Mouse (Mus musculus): ENCODE results near the gene Gtf2ird1. TPM values are rescaled to one million over a fixed set of nuclear protein-coding genes. Genes with fewer than 3 reads are reported as not detected.

Gene Gtf2ird1
- polyA plus RNA-seq, 1 experiment from 2014 or later: 48.2 TPM

DNA sequence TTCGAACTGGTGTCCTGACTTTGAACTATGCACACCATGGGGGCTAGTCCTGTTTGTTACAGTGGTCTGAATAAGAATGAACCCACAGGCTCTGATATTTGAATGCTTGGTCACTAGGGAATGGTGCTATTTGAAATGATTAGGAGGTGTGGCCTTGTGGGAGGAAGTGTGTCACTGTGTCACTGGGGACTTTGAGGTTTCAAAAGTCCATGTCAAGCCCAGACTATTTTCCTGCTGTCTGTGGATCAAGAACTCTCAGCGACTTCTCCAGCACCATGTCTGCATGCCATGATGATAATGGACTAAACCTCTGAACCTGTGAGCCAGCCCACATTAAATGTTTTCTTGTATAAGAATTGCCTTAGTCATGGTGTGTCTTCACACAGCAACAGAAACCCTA lies 44.2 kb downstream of the Gtf2ird1 start:
- no peak overlapping the region for H3K4me3 ChIP-seq (ENCODE audit: low read length)
- peak overlapping the region; percentile 61 for H3K27ac ChIP-seq (ENCODE audit: low read length)
- H3K4me2 ChIP-seq (ENCODE audit: low read depth, low read length): no peak overlapping the region
- no peak for ATAC-seq (replicated peaks; ENCODE audit: extremely low read depth, insufficient read depth, low FRiP score)
- H3K9ac ChIP-seq (ENCODE audit: low read length): no peak overlapping the region
- peaks cover 38% of the 10 kb centered on the region for H3K36me3 ChIP-seq (ENCODE audit: control insufficient read depth, insufficient read depth)
- H3K27me3 ChIP-seq (ENCODE audit: control insufficient read depth, insufficient read depth, low read length): no peaks in the 10 kb centered on the region
- H3K9me3 ChIP-seq (replicated peaks; ENCODE audit: control insufficient read depth, low read length): peaks cover under 1% of the 10 kb centered on the region; the same call in 1 of the 2 replicates
- peaks cover 13% of the 10 kb centered on the region for H3K4me1 ChIP-seq (ENCODE audit: control insufficient read depth, insufficient read depth, low read length)
- 71% methylated on average over 2 of the region's 2 CpGs for WGBS

DNA sequence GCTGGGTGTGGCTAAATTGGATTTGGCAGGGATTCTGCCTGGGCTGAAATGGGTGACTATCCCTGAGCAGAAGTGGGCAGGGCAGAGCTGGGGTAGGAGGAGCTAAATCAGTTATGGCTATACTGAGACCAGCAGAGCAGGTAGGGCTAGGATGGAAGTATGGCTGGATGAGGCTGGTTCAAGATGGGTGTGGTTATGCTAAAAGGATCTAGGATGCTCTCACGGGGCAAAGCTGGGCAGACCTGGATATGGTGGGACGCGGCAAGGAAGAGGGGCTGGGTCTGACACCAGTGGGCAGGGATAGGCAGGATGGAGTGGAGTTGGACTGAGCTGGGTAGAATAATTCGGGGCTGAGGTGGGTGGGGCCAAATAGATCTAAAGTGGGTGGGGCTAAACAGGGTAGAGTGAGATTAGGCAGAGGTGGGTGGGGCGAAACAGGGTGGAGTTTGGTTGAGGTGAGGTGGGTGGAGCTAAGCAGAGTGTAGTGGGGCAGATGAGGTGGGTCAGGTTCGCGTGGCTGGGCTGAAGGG lies 46.1 kb downstream of the Gtf2ird1 start:
- ATAC-seq (replicated peaks; ENCODE audit: extremely low read depth, insufficient read depth, low FRiP score): no peak
- Histone ChIP-seq H3K27ac (ENCODE audit: low read length) (no peak overlapping the region), H3K36me3 (ENCODE audit: control insufficient read depth, insufficient read depth) (peaks cover 50% of the 10 kb centered on the region), H3K4me3 (ENCODE audit: low read length) (no peak overlapping the region), H3K4me2 (ENCODE audit: low read depth, low read length) (no peak overlapping the region), H3K4me1 (ENCODE audit: control insufficient read depth, insufficient read depth, low read length) (peaks cover 13% of the 10 kb centered on the region), H3K9ac (ENCODE audit: low read length) (no peak overlapping the region), H3K27me3 (ENCODE audit: control insufficient read depth, insufficient read depth, low read length) (no peaks in the 10 kb centered on the region), H3K9me3 (replicated peaks; ENCODE audit: control insufficient read depth, low read length) (0 out of 2 replicates have a peak, but pooled peaks cover 2% of the 10 kb centered on the region)
- WGBS: 90% methylated on average over 7 of the region's 7 CpGs

DNA sequence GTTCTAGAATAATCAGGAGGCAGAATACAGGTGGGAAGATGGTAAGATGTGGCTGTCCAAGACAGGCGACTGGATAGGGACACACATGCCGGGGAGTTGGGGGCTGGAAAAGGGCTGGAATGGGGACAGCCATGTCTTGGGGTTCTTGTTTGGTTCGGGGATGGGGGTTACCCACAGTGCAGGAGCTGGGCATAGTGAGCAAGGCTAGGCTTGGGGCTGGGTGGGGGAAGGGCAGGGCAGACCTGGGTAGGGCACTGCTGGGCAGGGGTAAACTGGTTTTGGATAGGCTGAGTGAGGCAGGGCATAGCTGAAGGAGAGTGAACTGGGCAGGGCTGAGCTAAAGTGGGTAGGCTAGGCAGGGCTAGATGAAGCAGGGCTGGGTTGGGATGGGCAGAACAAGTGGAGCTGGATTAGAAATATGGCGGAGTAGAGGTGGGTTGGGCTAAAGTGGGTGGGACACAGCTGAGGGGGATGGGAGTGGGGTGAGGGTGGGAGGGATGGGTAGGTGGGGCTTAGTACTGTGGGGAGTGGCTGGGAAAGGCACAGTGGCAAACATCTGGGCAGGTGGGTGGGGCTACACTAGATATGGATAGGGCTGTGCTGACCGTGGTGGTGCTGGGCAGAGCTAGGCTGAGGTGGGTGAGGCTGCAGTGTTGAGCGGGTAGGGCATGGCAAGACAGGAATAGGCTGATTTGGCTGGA lies 46.8 kb downstream of the Gtf2ird1 start:
- no peaks in the 10 kb centered on the region for H3K27me3 ChIP-seq (ENCODE audit: control insufficient read depth, insufficient read depth, low read length)
- no peak overlapping the region for H3K4me3 ChIP-seq (ENCODE audit: low read length)
- WGBS: 94% methylated on average over 6 of the region's 6 CpGs
- H3K36me3 ChIP-seq (ENCODE audit: control insufficient read depth, insufficient read depth): peaks cover 52% of the 10 kb centered on the region
- no peak for ATAC-seq (replicated peaks; ENCODE audit: extremely low read depth, insufficient read depth, low FRiP score)
- H3K4me1 ChIP-seq (ENCODE audit: control insufficient read depth, insufficient read depth, low read length): peaks cover 13% of the 10 kb centered on the region
- no peak overlapping the region for H3K27ac ChIP-seq (ENCODE audit: low read length)
- 0 out of 2 replicates have a peak, but pooled peaks cover 2% of the 10 kb centered on the region for H3K9me3 ChIP-seq (replicated peaks; ENCODE audit: control insufficient read depth, low read length)
- no peak overlapping the region for H3K4me2 ChIP-seq (ENCODE audit: low read depth, low read length)
- H3K9ac ChIP-seq (ENCODE audit: low read length): no peak overlapping the region

DNA sequence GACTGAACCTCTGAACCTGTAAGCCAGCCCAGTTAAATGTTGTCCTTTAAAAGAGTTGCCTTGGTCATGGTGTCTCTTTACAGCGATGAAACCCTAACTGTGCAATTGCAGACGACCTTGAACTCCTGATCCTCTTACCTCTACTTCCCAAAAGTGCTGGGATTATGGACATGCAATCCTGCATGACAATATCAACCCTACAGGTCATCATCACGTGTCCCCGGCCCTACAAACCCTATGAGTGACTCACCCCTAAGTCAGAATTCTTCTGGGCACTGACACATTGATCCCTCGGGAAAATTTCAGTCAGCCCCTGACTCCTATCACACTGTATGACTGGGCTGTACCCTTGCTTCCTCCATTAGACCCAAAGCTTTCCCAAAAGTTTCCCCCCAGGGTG lies 48.4 kb downstream of the Gtf2ird1 start:
- H3K4me2 ChIP-seq (ENCODE audit: low read depth, low read length): no peak overlapping the region

DNA sequence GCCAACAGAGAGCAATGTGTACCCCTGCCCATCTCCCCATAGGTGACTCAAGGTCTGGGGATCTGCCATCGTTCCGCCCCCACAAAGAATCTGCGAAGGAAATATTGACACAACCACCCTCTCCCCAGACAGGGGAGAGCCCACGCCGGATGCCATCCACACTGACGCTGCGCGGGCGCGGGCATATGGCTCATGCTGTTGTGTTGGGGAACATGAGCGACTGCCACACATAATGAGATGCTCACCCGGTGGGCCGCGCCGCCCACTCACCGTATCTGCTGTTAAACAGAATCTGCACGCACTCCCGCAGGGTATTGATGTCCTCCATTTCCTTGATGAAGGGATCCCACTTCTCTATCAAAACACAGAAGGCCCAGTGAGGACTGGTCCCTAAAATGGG lies 54.7 kb downstream of the Gtf2ird1 start:
- H3K36me3 ChIP-seq (ENCODE audit: control insufficient read depth, insufficient read depth): peaks cover 57% of the 10 kb centered on the region
- H3K4me2 ChIP-seq (ENCODE audit: low read depth, low read length): no peak overlapping the region
- H3K4me1 ChIP-seq (ENCODE audit: control insufficient read depth, insufficient read depth, low read length): peaks cover 9% of the 10 kb centered on the region
- H3K9me3 ChIP-seq (replicated peaks; ENCODE audit: control insufficient read depth, low read length): 0 out of 2 replicates have a peak, but pooled peaks cover 2% of the 10 kb centered on the region
- no peak overlapping the region for H3K9ac ChIP-seq (ENCODE audit: low read length)
- H3K27me3 ChIP-seq (ENCODE audit: control insufficient read depth, insufficient read depth, low read length): no peaks in the 10 kb centered on the region
- WGBS: 94% methylated on average over 18 of the region's 18 CpGs
- H3K27ac ChIP-seq (ENCODE audit: low read length): no peak overlapping the region
- no peak overlapping the region for H3K4me3 ChIP-seq (ENCODE audit: low read length)
- ATAC-seq (replicated peaks; ENCODE audit: extremely low read depth, insufficient read depth, low FRiP score): no peak

More for the DNA sequence above, 48.4 kb downstream of the Gtf2ird1 start:
- Histone ChIP-seq H3K27ac (ENCODE audit: low read length) (no peak overlapping the region), H3K4me1 (ENCODE audit: control insufficient read depth, insufficient read depth, low read length) (peaks cover 17% of the 10 kb centered on the region), H3K9ac (ENCODE audit: low read length) (no peak overlapping the region), H3K36me3 (ENCODE audit: control insufficient read depth, insufficient read depth) (peaks cover 65% of the 10 kb centered on the region), H3K4me3 (ENCODE audit: low read length) (no peak overlapping the region), H3K9me3 (replicated peaks; ENCODE audit: control insufficient read depth, low read length) (0 out of 2 replicates have a peak, but pooled peaks cover 2% of the 10 kb centered on the region), H3K27me3 (ENCODE audit: control insufficient read depth, insufficient read depth, low read length) (no peaks in the 10 kb centered on the region)
- ATAC-seq (replicated peaks; ENCODE audit: extremely low read depth, insufficient read depth, low FRiP score): no peak
- 86% methylated on average over 5 of the region's 5 CpGs for WGBS

DNA sequence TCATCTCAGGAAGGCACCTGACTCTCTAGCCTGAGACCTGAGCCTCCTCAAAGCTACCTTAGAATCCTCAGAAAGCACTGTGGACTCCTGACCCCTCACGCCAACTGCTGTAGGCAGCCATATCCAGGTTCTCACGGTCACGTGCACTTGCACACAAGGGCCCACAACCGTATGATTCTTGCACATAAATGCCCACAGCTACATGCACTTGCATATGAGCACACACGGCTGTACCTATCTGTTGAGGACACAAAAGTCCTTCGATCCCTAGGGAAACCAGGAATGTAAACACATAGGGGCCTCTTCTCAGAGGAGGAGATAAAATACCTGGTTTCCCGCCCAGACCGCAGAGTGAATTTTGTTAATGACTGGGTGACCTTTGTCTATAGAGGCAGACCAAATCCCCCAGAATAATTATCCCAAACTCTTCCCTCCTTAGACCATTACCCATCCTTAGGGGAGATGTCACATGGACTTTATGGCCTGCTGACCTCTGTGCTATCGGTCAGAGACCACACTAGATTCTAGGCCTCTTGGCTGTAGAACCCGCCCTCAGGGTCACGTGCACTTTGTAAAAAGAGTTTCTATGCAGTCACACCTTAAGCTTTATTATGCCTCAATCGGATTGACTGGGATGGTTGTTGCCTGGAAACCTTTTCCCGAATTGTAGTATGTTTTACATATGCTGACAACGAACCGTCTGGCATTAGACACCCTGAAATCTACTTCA lies 58.9 kb downstream of the Gtf2ird1 start:
- no peak for ATAC-seq (replicated peaks; ENCODE audit: extremely low read depth, insufficient read depth, low FRiP score)
- peaks cover 26% of the 10 kb centered on the region for H3K4me1 ChIP-seq (ENCODE audit: control insufficient read depth, insufficient read depth, low read length)
- 82% methylated on average over 15 of the region's 15 CpGs for WGBS
- H3K4me3 ChIP-seq (ENCODE audit: low read length): no peak overlapping the region
- peaks cover 24% of the 10 kb centered on the region for H3K36me3 ChIP-seq (ENCODE audit: control insufficient read depth, insufficient read depth)
- H3K9me3 ChIP-seq (replicated peaks; ENCODE audit: control insufficient read depth, low read length): no peaks in the 10 kb centered on the region
- no peaks in the 10 kb centered on the region for H3K27me3 ChIP-seq (ENCODE audit: control insufficient read depth, insufficient read depth, low read length)
- peak overlapping the region; percentile 87; the same call in 1 of the 2 replicates for H3K27ac ChIP-seq (ENCODE audit: low read length)
- H3K9ac ChIP-seq (ENCODE audit: low read length): no peak overlapping the region
- H3K4me2 ChIP-seq (ENCODE audit: low read depth, low read length): no peak overlapping the region

DNA sequence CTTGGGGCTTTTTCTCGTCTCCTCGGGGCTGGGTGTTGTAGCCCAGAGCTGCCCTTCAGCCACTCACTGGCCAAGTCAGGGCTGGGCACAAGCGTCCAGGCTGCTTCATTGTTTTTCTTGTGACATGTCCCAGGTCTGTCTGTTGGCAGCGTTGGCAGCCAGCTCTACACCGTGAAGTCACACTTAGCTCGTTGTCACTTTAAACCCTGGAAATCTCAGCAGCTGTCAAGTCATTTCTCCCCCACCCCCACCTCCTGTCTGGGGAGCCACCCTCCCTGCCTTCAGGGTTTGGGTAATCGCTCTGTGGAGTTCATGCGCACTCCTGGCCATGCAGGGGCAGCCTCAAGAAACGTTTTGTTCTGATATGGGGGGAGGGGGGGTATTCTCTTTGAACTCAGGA lies 60.0 kb downstream of the Gtf2ird1 start:
- H3K27ac ChIP-seq (ENCODE audit: low read length): peak overlapping the region; percentile 87
- 26% methylated on average over 9 of the region's 9 CpGs for WGBS
- peak; percentile 68 for ATAC-seq (replicated peaks; ENCODE audit: extremely low read depth, insufficient read depth, low FRiP score)
- peak overlapping the region; percentile 49; the same call in 1 of the 2 replicates for H3K9ac ChIP-seq (ENCODE audit: low read length)
- H3K4me2 ChIP-seq (ENCODE audit: low read depth, low read length): peak overlapping the region; percentile 15; the same call in 1 of the 2 replicates
- peaks cover 26% of the 10 kb centered on the region for H3K4me1 ChIP-seq (ENCODE audit: control insufficient read depth, insufficient read depth, low read length)
- no peaks in the 10 kb centered on the region for H3K27me3 ChIP-seq (ENCODE audit: control insufficient read depth, insufficient read depth, low read length)
- no peaks in the 10 kb centered on the region for H3K9me3 ChIP-seq (replicated peaks; ENCODE audit: control insufficient read depth, low read length)
- no peak overlapping the region for H3K4me3 ChIP-seq (ENCODE audit: low read length)
- peaks cover 26% of the 10 kb centered on the region for H3K36me3 ChIP-seq (ENCODE audit: control insufficient read depth, insufficient read depth)

DNA sequence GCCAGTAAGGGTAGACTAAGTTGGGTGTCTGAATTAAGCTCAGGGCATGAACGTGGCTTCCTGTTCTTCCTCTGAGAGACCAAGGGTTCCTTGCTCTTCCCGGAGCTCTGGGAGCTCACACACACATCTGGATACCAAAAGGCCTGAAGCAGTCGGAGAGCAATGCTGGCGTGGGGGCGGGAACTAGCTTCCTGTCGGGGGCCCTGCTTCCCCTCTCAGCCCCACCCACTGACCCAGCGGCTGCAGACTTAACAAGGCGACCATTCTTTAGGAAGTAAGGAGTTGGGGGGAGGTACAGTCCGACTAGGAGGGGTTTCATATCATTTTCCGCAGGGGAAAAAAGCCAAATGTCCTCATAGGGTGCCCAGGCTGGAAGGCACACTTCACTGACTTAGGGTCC lies 61.9 kb downstream of the Gtf2ird1 start:
- Histone ChIP-seq H3K27ac (ENCODE audit: low read length) (peak overlapping the region; percentile 51), H3K36me3 (ENCODE audit: control insufficient read depth, insufficient read depth) (peaks cover 33% of the 10 kb centered on the region), H3K9me3 (replicated peaks; ENCODE audit: control insufficient read depth, low read length) (no peaks in the 10 kb centered on the region), H3K4me3 (ENCODE audit: low read length) (no peak overlapping the region), H3K9ac (ENCODE audit: low read length) (no peak overlapping the region; the same call in 1 of the 2 replicates), H3K27me3 (ENCODE audit: control insufficient read depth, insufficient read depth, low read length) (no peaks in the 10 kb centered on the region), H3K4me2 (ENCODE audit: low read depth, low read length) (peak overlapping the region; percentile 5; the same call in 1 of the 2 replicates), H3K4me1 (ENCODE audit: control insufficient read depth, insufficient read depth, low read length) (peaks cover 26% of the 10 kb centered on the region)
- peak; percentile 76 for ATAC-seq (replicated peaks; ENCODE audit: extremely low read depth, insufficient read depth, low FRiP score)
- 33% methylated on average over 10 of the region's 10 CpGs for WGBS

DNA sequence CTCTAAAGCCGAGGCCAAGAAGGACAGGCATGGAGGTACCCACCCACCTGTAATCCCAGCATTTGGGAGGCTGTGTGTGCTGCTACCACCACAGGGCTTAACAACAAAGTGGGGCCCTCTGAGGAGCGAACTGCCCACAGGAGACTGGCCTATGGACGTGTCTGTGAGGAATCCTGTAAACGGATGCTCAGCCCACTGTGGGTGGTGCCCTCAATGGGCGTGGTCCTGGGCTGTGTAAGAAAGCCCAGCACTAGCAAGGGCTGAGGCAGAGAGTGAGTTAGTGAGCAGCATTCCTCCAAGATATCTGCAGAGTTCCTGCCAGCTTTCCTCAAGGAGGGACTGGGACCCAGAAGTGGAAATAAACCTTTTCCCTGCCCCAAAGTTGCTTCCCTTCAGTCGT lies 62.9 kb downstream of the Gtf2ird1 start:
- Histone ChIP-seq H3K36me3 (ENCODE audit: control insufficient read depth, insufficient read depth) (peaks cover 34% of the 10 kb centered on the region), H3K4me1 (ENCODE audit: control insufficient read depth, insufficient read depth, low read length) (peaks cover 26% of the 10 kb centered on the region), H3K4me2 (ENCODE audit: low read depth, low read length) (no peak overlapping the region), H3K9me3 (replicated peaks; ENCODE audit: control insufficient read depth, low read length) (no peaks in the 10 kb centered on the region), H3K27ac (ENCODE audit: low read length) (peak overlapping the region; percentile 51), H3K4me3 (ENCODE audit: low read length) (no peak overlapping the region), H3K27me3 (ENCODE audit: control insufficient read depth, insufficient read depth, low read length) (no peaks in the 10 kb centered on the region), H3K9ac (ENCODE audit: low read length) (peak overlapping the region; percentile 41)
- 56% methylated on average over 6 of the region's 6 CpGs for WGBS
- no peak for ATAC-seq (replicated peaks; ENCODE audit: extremely low read depth, insufficient read depth, low FRiP score)

Data from heart, embryonic 16.5 days (tissue).